Mouse (Mus musculus): ENCODE results near the gene Tmprss11d. TPM values are rescaled to one million over a fixed set of nuclear protein-coding genes. Genes with fewer than 3 reads are reported as not detected.

The Tmprss11d gene
- polyA plus RNA-seq, 1 experiment: not detected

- no peak for DNase-seq (ENCODE audit: low read depth)
- TF ChIP-seq POLR2A (IDR thresholded peaks at IDR 0.05; ENCODE audit: borderline replicate concordance, extremely low read depth, insufficient read depth, insufficient read length, poor library complexity, severe bottlenecking) (no peak), CTCF (IDR thresholded peaks at IDR 0.05; ENCODE audit: borderline replicate concordance, extremely low read depth, insufficient read depth, insufficient read length) (no peak)
Observed at GRCm38 (mm10) chr5:86303877-86304276, 69.3 kb downstream of the Tmprss11d start.

DNA sequence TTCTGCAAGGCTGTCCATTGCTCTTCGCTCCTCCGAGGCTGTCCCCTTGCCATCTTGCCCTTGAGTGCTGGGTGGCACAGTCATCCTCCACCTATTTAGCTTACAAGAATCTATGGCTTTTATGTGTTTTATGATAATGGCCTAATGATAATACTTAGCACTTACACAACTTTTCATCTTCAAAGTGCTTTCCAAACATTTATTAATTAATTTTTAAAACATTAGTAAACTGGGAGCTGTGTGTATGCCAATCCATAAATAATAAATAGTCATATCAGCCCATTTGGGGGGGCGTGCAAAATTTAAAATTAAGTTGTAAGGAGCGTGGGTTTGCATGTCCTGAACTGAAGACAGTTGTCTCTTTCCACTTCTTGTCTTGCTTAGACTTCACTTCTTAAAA lies 84.0 kb downstream of the Tmprss11d start, which contains the start of gene Tmprss11c:
Tmprss11c (minus strand) TSS at position 101 of the 400 bp plus-strand sequence.
- no peak for DNase-seq (ENCODE audit: low read depth)
- TF ChIP-seq POLR2A (IDR thresholded peaks at IDR 0.05; ENCODE audit: borderline replicate concordance, extremely low read depth, insufficient read depth, insufficient read length, poor library complexity, severe bottlenecking) (no peak), CTCF (IDR thresholded peaks at IDR 0.05; ENCODE audit: borderline replicate concordance, extremely low read depth, insufficient read depth, insufficient read length) (no peak)

Other genes with a start within 250 kb of the Tmprss11d start
- 10.4 and 11.6 TPM in 2 replicates for gene Uba6, start 200.6 kb downstream of the Tmprss11d start, polyA plus RNA-seq (2012; rRNA removed)
- not detected in 2 replicates for gene Gnrhr, start 175.5 kb downstream of the Tmprss11d start, polyA plus RNA-seq (2012; rRNA removed)
- not detected in 2 replicates for gene Tmprss11c, start 84.1 kb downstream of the Tmprss11d start, polyA plus RNA-seq (2012; rRNA removed)
- gene Tmprss11a, start 95.6 kb upstream of the Tmprss11d start, polyA plus RNA-seq (2012; rRNA removed): 0.04 TPM in 2 replicates
- gene Tmprss11g, start 145.2 kb upstream of the Tmprss11d start, polyA plus RNA-seq (2012; rRNA removed): not detected in 2 replicates